Comparison of ENCODE assay signal across 8 mouse cellular contexts in the genomic region with DNA sequence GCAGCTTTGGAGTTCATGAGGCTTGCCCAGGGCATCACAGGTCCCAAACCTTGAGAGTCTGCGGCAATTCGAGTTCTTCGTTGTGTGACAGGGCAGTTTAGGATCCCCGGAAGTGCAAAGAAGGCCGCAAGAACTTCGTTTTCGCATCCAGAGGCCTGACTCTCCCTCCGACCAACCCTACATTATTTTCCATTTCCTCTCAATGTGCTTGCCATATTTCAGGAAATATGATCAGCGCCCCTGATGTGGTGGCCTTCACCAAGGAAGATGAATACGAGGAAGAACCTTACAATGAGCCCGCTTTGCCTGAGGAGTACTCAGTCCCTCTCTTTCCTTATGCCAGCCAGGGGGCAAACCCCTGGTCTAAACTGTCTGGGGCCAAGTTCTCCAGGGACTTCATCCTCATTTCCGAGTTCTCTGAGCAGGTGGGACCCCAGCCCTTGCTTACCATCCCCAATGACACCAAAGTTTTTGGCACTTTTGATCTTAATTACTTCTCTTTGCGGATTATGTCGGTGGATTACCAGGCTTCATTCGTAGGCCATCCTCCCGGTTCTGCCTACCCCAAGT. TPM values are rescaled to one million over a fixed set of nuclear protein-coding genes. Genes with fewer than 3 reads are reported as not detected.
DNase-seq lines count a peak whose midpoint lies in the region; ATAC-seq and TF ChIP-seq lines count a peak whose summit lies in the region.

No protein-coding gene starts in this region.

- TF ChIP-seq POLR2A in testis, adult 2 months (IDR thresholded peaks at IDR 0.05; ENCODE audit: control insufficient read depth, low read depth, low read length), result no peak

- peak overlapping the region; percentile 96 for H3K4me2 ChIP-seq in liver, embryonic 11.5 days
- H3K4me2 ChIP-seq in stomach, embryonic 16.5 days (ENCODE audit: low read depth, low read length), result peak overlapping the region; percentile 94

- no peak for TF ChIP-seq CTCF in testis, adult 2 months (IDR thresholded peaks at IDR 0.05; ENCODE audit: control insufficient read depth, insufficient read depth, insufficient replicate concordance, low read depth, low read length)

- peak overlapping the region; percentile 97 for H3K27ac ChIP-seq in testis, adult 2 months (ENCODE audit: control insufficient read depth, insufficient read depth, low read depth, low read length)
- H3K27ac ChIP-seq in liver, embryonic 11.5 days (ENCODE audit: low read depth, low read length), result peak overlapping the region; percentile 92; the same call in 1 of the 2 replicates
- peak overlapping the region; percentile 92 for H3K27ac ChIP-seq in stomach, embryonic 16.5 days (ENCODE audit: low read length)

- no peaks in the 10 kb centered on the region for H3K27me3 ChIP-seq in testis, adult 2 months (ENCODE audit: control insufficient read depth, insufficient read depth, low read length)
- H3K27me3 ChIP-seq in liver, embryonic 11.5 days (replicated peaks; ENCODE audit: control insufficient read depth, insufficient read depth, low read length), result no peaks in the 10 kb centered on the region
- no peaks in the 10 kb centered on the region for H3K27me3 ChIP-seq in stomach, embryonic 16.5 days (ENCODE audit: control insufficient read depth, insufficient read depth, low read length)

- peaks cover 2% of the 10 kb centered on the region for H3K36me3 ChIP-seq in testis, adult 2 months (ENCODE audit: control insufficient read depth, insufficient read depth, low read length)
- peaks cover 27% of the 10 kb centered on the region for H3K36me3 ChIP-seq in liver, embryonic 11.5 days (ENCODE audit: control insufficient read depth, insufficient read depth, low read length)
- H3K36me3 ChIP-seq in stomach, embryonic 16.5 days (ENCODE audit: control insufficient read depth, insufficient read depth, low read length), result no peaks in the 10 kb centered on the region

- DNase-seq in cerebellum, adult 8-10 months, result peak; percentile 11
- no peak for DNase-seq in cerebellum, adult 11 months
- DNase-seq in testis, postnatal 14 days (ENCODE audit: low spot score), result no peak
- no peak for DNase-seq in liver, embryonic 11.5 days (ENCODE audit: low spot score)
- no peak for DNase-seq in thymus, postnatal 25 days
- no peak for DNase-seq in spleen, adult 12 weeks (ENCODE audit: low spot score)

- H3K9ac ChIP-seq in liver, embryonic 11.5 days (ENCODE audit: low read depth, low read length), result peak overlapping the region; percentile 94
- peak overlapping the region; percentile 82 for H3K9ac ChIP-seq in stomach, embryonic 16.5 days (ENCODE audit: low read length)

- 24% methylated on average over 16 of the region's 16 CpGs for WGBS in liver, embryonic 11.5 days
- 23% methylated on average over 16 of the region's 16 CpGs for WGBS in stomach, embryonic 16.5 days

- ATAC-seq in liver, embryonic 11.5 days (replicated peaks; ENCODE audit: low FRiP score), result no peak
- ATAC-seq in stomach, embryonic 16.5 days (ENCODE audit: insufficient read depth, low FRiP score), result no peak

- H3K4me1 ChIP-seq in testis, adult 2 months (ENCODE audit: control insufficient read depth, insufficient read depth, low read length), result peaks cover 15% of the 10 kb centered on the region
- peaks cover 58% of the 10 kb centered on the region for H3K4me1 ChIP-seq in liver, embryonic 11.5 days (replicated peaks; ENCODE audit: control insufficient read depth, insufficient read depth, low read length)
- H3K4me1 ChIP-seq in stomach, embryonic 16.5 days (ENCODE audit: control insufficient read depth, insufficient read depth, low read length), result peaks cover 63% of the 10 kb centered on the region

- peak overlapping the region; percentile 97 for H3K4me3 ChIP-seq in testis, adult 2 months (ENCODE audit: control insufficient read depth, low read depth, low read length)
- H3K4me3 ChIP-seq in liver, embryonic 11.5 days (ENCODE audit: low read depth, low read length), result peak overlapping the region; percentile 81
- peak overlapping the region; percentile 88 for H3K4me3 ChIP-seq in stomach, embryonic 16.5 days (replicated peaks; ENCODE audit: low read length)

- H3K9me3 ChIP-seq in liver, embryonic 11.5 days (ENCODE audit: control insufficient read depth, low read length), result no peaks in the 10 kb centered on the region
- no peaks in the 10 kb centered on the region for H3K9me3 ChIP-seq in stomach, embryonic 16.5 days (replicated peaks; ENCODE audit: control insufficient read depth, low read length)

RNA-seq across cellular contexts. Expression of a gene that starts 0.6 kb away (rescaled TPM):
- polyA plus RNA-seq in testis, adult 2 months (2012; rRNA removed), result 4.5 and 4.6 TPM in 2 replicates
- polyA plus RNA-seq in liver, embryonic 11.5 days (2014; fragmentation: Nextera tagmentation; extraction: Ambion mirVana), result 7.7 and 7.8 TPM in 2 replicates
- polyA plus RNA-seq in stomach, embryonic 16.5 days (2015; fragmentation: Nextera tagmentation; extraction: Ambion mirVana), result 5.6 and 6.1 TPM in 2 replicates

RNA-seq across cellular contexts. Expression of a gene that starts 0.7 kb away (rescaled TPM):
- 14.4 and 14.8 TPM in 2 replicates for polyA plus RNA-seq in testis, adult 2 months (2012; rRNA removed)
- 16.2 and 19.1 TPM in 2 replicates for polyA plus RNA-seq in liver, embryonic 11.5 days (2014; fragmentation: Nextera tagmentation; extraction: Ambion mirVana)
- 13.0 and 13.8 TPM in 2 replicates for polyA plus RNA-seq in stomach, embryonic 16.5 days (2015; fragmentation: Nextera tagmentation; extraction: Ambion mirVana)

RNA-seq across cellular contexts. Expression of a gene that starts 33.6 kb away (rescaled TPM):
- 39.3 and 51.5 TPM in 2 replicates for polyA plus RNA-seq in testis, adult 2 months (2012; rRNA removed)
- 93.5 and 101 TPM in 2 replicates for polyA plus RNA-seq in liver, embryonic 11.5 days (2014; fragmentation: Nextera tagmentation; extraction: Ambion mirVana)
- 68.3 and 69.8 TPM in 2 replicates for polyA plus RNA-seq in stomach, embryonic 16.5 days (2015; fragmentation: Nextera tagmentation; extraction: Ambion mirVana)

RNA-seq across cellular contexts. Expression of a gene that starts 49.7 kb away (rescaled TPM):
- polyA plus RNA-seq in testis, adult 2 months (2012; rRNA removed), result 7.2 and 7.7 TPM in 2 replicates
- 8.0 and 8.9 TPM in 2 replicates for polyA plus RNA-seq in liver, embryonic 11.5 days (2014; fragmentation: Nextera tagmentation; extraction: Ambion mirVana)
- polyA plus RNA-seq in stomach, embryonic 16.5 days (2015; fragmentation: Nextera tagmentation; extraction: Ambion mirVana), result 11.2 and 13.2 TPM in 2 replicates

RNA-seq across cellular contexts. Expression of a gene that starts 50.8 kb away (rescaled TPM):
- 31.0 and 32.9 TPM in 2 replicates for polyA plus RNA-seq in testis, adult 2 months (2012; rRNA removed)
- polyA plus RNA-seq in liver, embryonic 11.5 days (2014; fragmentation: Nextera tagmentation; extraction: Ambion mirVana), result 61.3 and 69.2 TPM in 2 replicates
- 87.7 and 97.6 TPM in 2 replicates for polyA plus RNA-seq in stomach, embryonic 16.5 days (2015; fragmentation: Nextera tagmentation; extraction: Ambion mirVana)
